Mouse (Mus musculus) adrenal gland, adult 2 months (tissue): ENCODE data around the gene Col19a1. TPM values are rescaled to one million over a fixed set of nuclear protein-coding genes. Genes with fewer than 3 reads are reported as not detected.

Source experiments
- DNase-seq: peaks from one replicate; pipeline ENCODE4 v3.0.0; 2021
- polyA plus RNA-seq: library from polyadenylated mRNA; depleted of rRNA; stranded (reverse); fragments of >200 nt; gene quantifications from 2 replicates; pipeline ENCODE4 v1.2.3, GENCODE M21; 2012
- total RNA-seq, 2 experiments: library from RNA; stranded (reverse); gene quantifications; 2 replicates each; pipeline ENCODE4 v1.2.3; 2021

Col19a1 gene
- total and polyA plus RNA-seq, 3 experiments = 0.07 TPM; not detected in 2

GRCm38 (mm10) chr1:24461305-24461887 is 125.9 kb downstream of the Col19a1 start:
- no peak for DNase-seq

GRCm38 (mm10) chr1:24458015-24458414 is 129.3 kb downstream of the Col19a1 start:
- DNase-seq = no peak

GRCm38 (mm10) chr1:24452572-24453269 is 134.6 kb downstream of the Col19a1 start:
- no peak for DNase-seq

- DNase-seq = no peak
Observed at GRCm38 (mm10) chr1:24452159-24452558, 135.1 kb downstream of the Col19a1 start.

- DNase-seq = no peak
Observed at GRCm38 (mm10) chr1:24437425-24437824, 149.8 kb downstream of the Col19a1 start.

- no peak for DNase-seq
Observed at GRCm38 (mm10) chr1:24428306-24428705, 159.0 kb downstream of the Col19a1 start.

- DNase-seq = peak; percentile 6
Observed at GRCm38 (mm10) chr1:24378125-24378821, 209.0 kb downstream of the Col19a1 start.

- DNase-seq = peak; percentile 8
Observed at GRCm38 (mm10) chr1:24374902-24375301, 212.4 kb downstream of the Col19a1 start.

- DNase-seq = no peak
Observed at GRCm38 (mm10) chr1:24373671-24374070, 213.6 kb downstream of the Col19a1 start.

GRCm38 (mm10) chr1:24372471-24373258 is 214.6 kb downstream of the Col19a1 start:
- DNase-seq = no peak

GRCm38 (mm10) chr1:24367570-24368517 is 219.4 kb downstream of the Col19a1 start:
- no peak for DNase-seq

GRCm38 (mm10) chr1:24364775-24365174 is 222.5 kb downstream of the Col19a1 start:
- DNase-seq = no peak

- no peak for DNase-seq
Observed at GRCm38 (mm10) chr1:24361990-24362635, 225.2 kb downstream of the Col19a1 start.

- no peak for DNase-seq
Observed at GRCm38 (mm10) chr1:24349462-24350217, 237.6 kb downstream of the Col19a1 start.

- DNase-seq = no peak
Observed at GRCm38 (mm10) chr1:24347621-24348160, 239.6 kb downstream of the Col19a1 start.

- no peak for DNase-seq
Observed at GRCm38 (mm10) chr1:24337556-24338275, 249.6 kb downstream of the Col19a1 start.

GRCm38 (mm10) chr1:24336051-24336450 is 251.2 kb downstream of the Col19a1 start:
- no peak for DNase-seq

- no peak for DNase-seq
Observed at GRCm38 (mm10) chr1:24316961-24317589, 270.2 kb downstream of the Col19a1 start.
